Mouse (Mus musculus) MEL (cell line): ENCODE measurements around the gene Map3k4. TPM values are rescaled to one million over a fixed set of nuclear protein-coding genes. Genes with fewer than 3 reads are reported as not detected.

ENCODE experiments used
- DNase-seq: peaks from one replicate; pipeline ENCODE4 v3.0.0; 2011; ENCODE audit warnings: low read depth, low spot score
- H3K27ac ChIP-seq: 2 replicates; pipeline ENCODE4 v1.5.1; 2012; ENCODE audit warnings: low read depth, mild to moderate bottlenecking, control low read depth, low read length, moderate library complexity; ENCODE audit not compliant: control insufficient read depth
- H3K27me3 ChIP-seq, 2 experiments: fragments of 150-350 bp in 1 of 2; sonication (generic) in 1 of 2; 2 replicates each; pipeline ENCODE4 v1.6.1; 2012; ENCODE audit warnings: low read length in 2 of 2, mild to moderate bottlenecking in 2 of 2, improper control_type of control experiment in 1 of 2, moderate library complexity in 1 of 2; ENCODE audit not compliant: insufficient read depth in 2 of 2, control insufficient read depth in 1 of 2
- H3K36me3 ChIP-seq, 2 experiments: 2 replicates each; pipeline ENCODE4 v1.6.1; 2012 to 2014; ENCODE audit warnings: low read length in 2 of 2, improper control_type of control experiment in 1 of 2, inconsistent platforms in 1 of 2, mild to moderate bottlenecking in 1 of 2; ENCODE audit not compliant: insufficient read depth in 2 of 2, control insufficient read depth in 1 of 2
- H3K4me1 ChIP-seq, 2 experiments: fragments of 150-350 bp in 1 of 2; sonication (generic) in 1 of 2; 2 replicates each; pipeline ENCODE4 v1.6.1; 2012; ENCODE audit warnings: low read length in 2 of 2, improper control_type of control experiment in 1 of 2, mild to moderate bottlenecking in 1 of 2; ENCODE audit not compliant: insufficient read depth in 2 of 2, control insufficient read depth in 1 of 2
- H3K4me3 ChIP-seq, 2 experiments: fragments of 150-350 bp in 1 of 2; sonication (generic) in 1 of 2; 2 replicates each; pipeline ENCODE4 v1.5.1; 2012; ENCODE audit warnings: low read depth in 2 of 2, low read length in 2 of 2, mild to moderate bottlenecking in 2 of 2, moderate library complexity in 2 of 2, control low read depth in 1 of 2, improper control_type of control experiment in 1 of 2; ENCODE audit not compliant: control insufficient read depth in 1 of 2, insufficient read depth in 1 of 2
- H3K79me2 ChIP-seq: 2 replicates; pipeline ENCODE4 v1.6.1; 2012; ENCODE audit warnings: mild to moderate bottlenecking, low read length, moderate library complexity; ENCODE audit not compliant: control insufficient read depth, poor library complexity, insufficient read depth
- H3K9ac ChIP-seq: 2 replicates; pipeline ENCODE4 v1.6.1; 2012; ENCODE audit warnings: low read depth, mild to moderate bottlenecking, control low read depth, low read length, moderate library complexity; ENCODE audit not compliant: control insufficient read depth, poor library complexity, severe bottlenecking
- H3K9me3 ChIP-seq: fragments of 150-350 bp; sonication (generic); replicated peaks from 2 replicates; pipeline ENCODE4 v1.6.1; 2012; ENCODE audit warnings: mild to moderate bottlenecking, low read length, improper control_type of control experiment, moderate library complexity; ENCODE audit not compliant: insufficient read depth
- BHLHE40 ChIP-seq: IDR thresholded peaks from 2 replicates; pipeline ENCODE4 v1.6.1; 2012; ENCODE audit warnings: low read depth, mild to moderate bottlenecking, inconsistent platforms, low read length, improper control_type of control experiment, borderline replicate concordance
- CHD1 ChIP-seq: IDR thresholded peaks from 2 replicates; pipeline ENCODE4 v1.6.1; 2012; ENCODE audit warnings: low read depth, mild to moderate bottlenecking, inconsistent platforms, low read length, improper control_type of control experiment
- CTCF ChIP-seq, 3 experiments: IDR thresholded peaks in 2 of 3; conservative IDR thresholded peaks in 1 of 3; 2 replicates each; pipeline ENCODE4 v1.5.1; 2011 to 2012; ENCODE audit warnings: low read length in 3 of 3, low read depth in 2 of 3, mild to moderate bottlenecking in 2 of 3, improper control_type of control experiment in 1 of 3, inconsistent platforms in 1 of 3, mixed read lengths in 1 of 3, moderate library complexity in 1 of 3; ENCODE audit not compliant: control insufficient read depth in 1 of 3, insufficient read depth in 1 of 3, poor library complexity in 1 of 3, severe bottlenecking in 1 of 3
- E2F4 ChIP-seq: IDR thresholded peaks from 2 replicates; pipeline ENCODE4 v1.6.1; 2011; ENCODE audit warnings: low read depth, low read length, improper control_type of control experiment, borderline replicate concordance
- EP300 ChIP-seq, 2 experiments: IDR thresholded peaks; 2 replicates each; pipeline ENCODE4 v1.6.1; 2011; ENCODE audit warnings: improper control_type of control experiment in 2 of 2, low read length in 2 of 2, low read depth in 1 of 2, mild to moderate bottlenecking in 1 of 2
- ETS1 ChIP-seq: IDR thresholded peaks from 2 replicates; pipeline ENCODE4 v1.6.1; 2012; ENCODE audit warnings: low read depth, mild to moderate bottlenecking, inconsistent platforms, low read length, improper control_type of control experiment, moderate library complexity
- GATA1 ChIP-seq: IDR thresholded peaks from 2 replicates; pipeline ENCODE4 v1.6.1; 2011; ENCODE audit warnings: low read depth, low read length, improper control_type of control experiment
- JUND ChIP-seq: IDR thresholded peaks from 2 replicates; pipeline ENCODE4 v1.6.1; 2011; ENCODE audit warnings: low read depth, mild to moderate bottlenecking, improper control_type of control experiment, low read length
- MAFK ChIP-seq: IDR thresholded peaks from 2 replicates; pipeline ENCODE4 v1.6.1; 2011; ENCODE audit warnings: low read depth, mild to moderate bottlenecking, low read length, improper control_type of control experiment, borderline replicate concordance
- MAZ ChIP-seq: IDR thresholded peaks from 2 replicates; pipeline ENCODE4 v1.6.1; 2012; ENCODE audit warnings: low read depth, mild to moderate bottlenecking, inconsistent platforms, low read length, improper control_type of control experiment
- NELFE ChIP-seq: IDR thresholded peaks from 2 replicates; pipeline ENCODE4 v1.6.1; 2011; ENCODE audit warnings: low read depth, low read length, improper control_type of control experiment
- POLR2A ChIP-seq, 2 experiments: IDR thresholded peaks; 2 replicates each; pipeline ENCODE4 v1.6.1; 2011 to 2012; ENCODE audit warnings: low read length in 2 of 2, mild to moderate bottlenecking in 2 of 2, control low read depth in 1 of 2, improper control_type of control experiment in 1 of 2, low read depth in 1 of 2, moderate library complexity in 1 of 2; ENCODE audit not compliant: control insufficient read depth in 1 of 2, insufficient read depth in 1 of 2, poor library complexity in 1 of 2
- POLR2AphosphoS2 ChIP-seq: IDR thresholded peaks from 2 replicates; pipeline ENCODE4 v1.6.1; 2011; ENCODE audit warnings: low read length, improper control_type of control experiment
- RAD21 ChIP-seq: IDR thresholded peaks from 2 replicates; pipeline ENCODE4 v1.6.1; 2011; ENCODE audit warnings: mild to moderate bottlenecking, low read depth, low read length, improper control_type of control experiment
- TAL1 ChIP-seq: IDR thresholded peaks from 2 replicates; pipeline ENCODE4 v1.6.1; 2012; ENCODE audit warnings: mild to moderate bottlenecking, inconsistent platforms, low read length, moderate library complexity, mixed read lengths
- TBP ChIP-seq: IDR thresholded peaks from 2 replicates; pipeline ENCODE4 v1.8.0; 2011; ENCODE audit warnings: low read depth, low read length, improper control_type of control experiment
- UBTF ChIP-seq: IDR thresholded peaks from 2 replicates; pipeline ENCODE4 v1.6.1; 2012; ENCODE audit warnings: low read depth, mild to moderate bottlenecking, inconsistent platforms, low read length, improper control_type of control experiment, moderate library complexity, borderline replicate concordance; ENCODE audit not compliant: insufficient read depth
- USF1 ChIP-seq: IDR thresholded peaks from 2 replicates; pipeline ENCODE4 v1.6.1; 2014; ENCODE audit warnings: low read depth, mild to moderate bottlenecking, inconsistent platforms, low read length, improper control_type of control experiment, moderate library complexity
- USF2 ChIP-seq, 2 experiments: IDR thresholded peaks; 2 replicates each; pipeline ENCODE4 v1.6.1; 2011 to 2012; ENCODE audit warnings: improper control_type of control experiment in 2 of 2, low read length in 2 of 2, borderline replicate concordance in 1 of 2, inconsistent platforms in 1 of 2, low read depth in 1 of 2, mild to moderate bottlenecking in 1 of 2; ENCODE audit not compliant: insufficient read depth in 1 of 2
- ZMIZ1 ChIP-seq: IDR thresholded peaks from 2 replicates; pipeline ENCODE4 v1.6.1; 2012; ENCODE audit warnings: low read depth, mild to moderate bottlenecking, inconsistent platforms, low read length, improper control_type of control experiment, moderate library complexity
- ZNF384 ChIP-seq: IDR thresholded peaks from 2 replicates; pipeline ENCODE4 v1.6.1; 2012; ENCODE audit warnings: low read depth, mild to moderate bottlenecking, inconsistent platforms, low read length, improper control_type of control experiment
- polyA plus RNA-seq, 2 experiments: library from polyadenylated mRNA; stranded (reverse) in 1 of 2; unstranded in 1 of 2; fragments of >175 nt in 1 of 2; fragments of >200 nt in 1 of 2; gene quantifications; 2 replicates each; pipeline versions ENCODE4 v1.2.1 to v1.2.4; 2012; ENCODE audit warnings: low replicate concordance in 2 of 2, low read depth in 1 of 2; ENCODE audit not compliant: insufficient read length in 2 of 2, insufficient read depth in 1 of 2, missing spikeins in 1 of 2
- total RNA-seq: library from RNA; depleted of rRNA; stranded (reverse); fragments of 300-350 nt; gene quantifications from 2 replicates; pipeline ENCODE4 v1.2.3, GENCODE M21; 2012

The Map3k4 gene
- total and polyA plus RNA-seq, 3 experiments, result 18.0 to 20.4 TPM; not detected in 1

- H3K27me3 ChIP-seq, result no peaks in the 10 kb centered on the region
- TF ChIP-seq NELFE (no peak), POLR2AphosphoS2 (no peak), GATA1 (no peak), BHLHE40 (no peak), ZNF384 (no peak)
- no peak overlapping the region for H3K9ac ChIP-seq
- no peaks in the 10 kb centered on the region for H3K79me2 ChIP-seq
- no peaks in the 10 kb centered on the region for H3K36me3 ChIP-seq
- no peaks in the 10 kb centered on the region for H3K4me1 ChIP-seq
- H3K9me3 ChIP-seq, result no peaks in the 10 kb centered on the region
- DNase-seq, result no peak
- no peak overlapping the region for H3K4me3 ChIP-seq
- H3K27ac ChIP-seq, result no peak overlapping the region
Observed at GRCm38 (mm10) chr17:12292877-12293276, 25.7 kb downstream of the Map3k4 start.

- Histone ChIP-seq H3K9ac (no peak overlapping the region), H3K27ac (no peak overlapping the region), H3K79me2 (no peaks in the 10 kb centered on the region), H3K4me3 (no peak overlapping the region), H3K9me3 (no peaks in the 10 kb centered on the region), H3K4me1 (no peaks in the 10 kb centered on the region)
- no peak for DNase-seq
- TF ChIP-seq MAFK (no peak), TBP (no peak), JUND (no peak), RAD21 (no peak), TAL1 (no peak), ZNF384 (no peak)
- TF ChIP-seq, all 39 proteins: peak for 0
- Histone ChIP-seq H3K27me3 (no peaks in the 10 kb centered on the region), H3K36me3 (no peaks in the 10 kb centered on the region)
Observed at GRCm38 (mm10) chr17:12292356-12292755, 26.2 kb downstream of the Map3k4 start.

- H3K27me3 ChIP-seq, result no peaks in the 10 kb centered on the region
- TF ChIP-seq POLR2AphosphoS2 (no peak), POLR2A (IDR thresholded peaks at IDR 0.05; ENCODE audit: control insufficient read depth in 1 of 2, insufficient read depth in 1 of 2, low read depth in 1 of 2, low read length in 2 of 2, poor library complexity in 1 of 2) (no peak), USF1 (no peak), ZMIZ1 (no peak), UBTF (no peak), TBP (no peak), GATA1 (no peak), EP300 (IDR thresholded peaks at IDR 0.05; ENCODE audit: low read depth in 1 of 2, low read length in 2 of 2) (no peak), MAZ (no peak), E2F4 (no peak), CHD1 (no peak), USF2 (IDR thresholded peaks at IDR 0.05; ENCODE audit: borderline replicate concordance in 1 of 2, insufficient read depth in 1 of 2, low read depth in 1 of 2, low read length in 2 of 2) (no peak), CTCF (IDR thresholded peaks at IDR 0.05 in 2 of 3, conservative IDR thresholded peaks at IDR 0.05 in 1 of 3; ENCODE audit: control insufficient read depth in 1 of 3, insufficient read depth in 1 of 3, low read depth in 2 of 3, low read length in 3 of 3, poor library complexity in 1 of 3, severe bottlenecking in 1 of 3) (no peak), ETS1 (no peak)
Observed at GRCm38 (mm10) chr17:12291151-12291550, 27.4 kb downstream of the Map3k4 start.

More at GRCm38 (mm10) chr17:12291151-12291550, 27.4 kb downstream of the Map3k4 start:
- Histone ChIP-seq H3K9ac (no peak overlapping the region), H3K27ac (no peak overlapping the region), H3K4me1 (no peaks in the 10 kb centered on the region), H3K79me2 (no peaks in the 10 kb centered on the region), H3K36me3 (no peaks in the 10 kb centered on the region), H3K4me3 (no peak overlapping the region), H3K9me3 (no peaks in the 10 kb centered on the region)
- DNase-seq, result no peak
